Mouse (Mus musculus): ENCODE measurements around the gene Adam17. TPM values are rescaled to one million over a fixed set of nuclear protein-coding genes. Genes with fewer than 3 reads are reported as not detected.

The Adam17 gene
- polyA plus RNA-seq, 1 experiment from 2014 or later, result 22.4 TPM

DNA sequence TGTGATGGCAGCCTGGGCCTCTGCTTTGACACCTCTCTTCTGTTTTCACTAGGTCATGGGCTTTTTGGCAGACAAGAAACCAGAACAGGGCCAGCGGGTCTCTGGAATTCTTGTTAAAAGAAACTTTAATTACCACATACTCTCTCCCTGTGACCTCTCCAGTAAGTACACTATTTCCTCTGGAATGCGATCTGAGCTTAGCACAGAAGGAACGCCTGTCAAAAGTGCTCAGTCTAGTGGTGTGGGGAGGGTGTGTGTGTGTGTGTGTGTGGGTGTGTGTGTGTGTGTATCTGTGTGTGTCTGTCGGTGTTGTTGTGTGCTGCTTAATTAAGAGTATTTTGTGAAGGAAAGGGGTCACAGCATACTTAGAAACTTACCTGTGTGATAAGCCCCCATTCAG is 66.7 kb downstream of the Adam17 start:
- H3K9ac ChIP-seq (replicated peaks; ENCODE audit: low read length), result no peak overlapping the region
- no peaks in the 10 kb centered on the region for H3K4me1 ChIP-seq (ENCODE audit: control insufficient read depth, insufficient read depth, low read length)
- ATAC-seq (ENCODE audit: low FRiP score, low TSS enrichment) (no peak), DNase-seq (no peak)
- H3K4me3 ChIP-seq (replicated peaks; ENCODE audit: low read depth, low read length), result no peak overlapping the region
- H3K9me3 ChIP-seq (ENCODE audit: control insufficient read depth, low read length), result no peaks in the 10 kb centered on the region
- H3K4me2 ChIP-seq (ENCODE audit: low read length), result no peak overlapping the region
- 93% methylated on average over 4 of the region's 4 CpGs for WGBS
- H3K27me3 ChIP-seq (ENCODE audit: control insufficient read depth, insufficient read depth, low read length), result no peaks in the 10 kb centered on the region
- no peak overlapping the region for H3K27ac ChIP-seq (replicated peaks; ENCODE audit: low read depth, low read length)
- H3K36me3 ChIP-seq (ENCODE audit: control insufficient read depth, insufficient read depth, low read length), result peaks cover 96% of the 10 kb centered on the region

- DNase-seq (no peak), ATAC-seq (ENCODE audit: low FRiP score, low TSS enrichment) (no peak)
- Histone ChIP-seq H3K4me1 (ENCODE audit: control insufficient read depth, insufficient read depth, low read length) (no peaks in the 10 kb centered on the region), H3K9me3 (ENCODE audit: control insufficient read depth, low read length) (no peaks in the 10 kb centered on the region), H3K27me3 (ENCODE audit: control insufficient read depth, insufficient read depth, low read length) (no peaks in the 10 kb centered on the region), H3K36me3 (ENCODE audit: control insufficient read depth, insufficient read depth, low read length) (peaks cover 94% of the 10 kb centered on the region), H3K9ac (replicated peaks; ENCODE audit: low read length) (no peak overlapping the region), H3K27ac (replicated peaks; ENCODE audit: low read depth, low read length) (no peak overlapping the region), H3K4me2 (ENCODE audit: low read length) (no peak overlapping the region), H3K4me3 (replicated peaks; ENCODE audit: low read depth, low read length) (no peak overlapping the region)
- WGBS, result 98% methylated on average over 4 of the region's 4 CpGs
These were observed 67.7 kb downstream of the Adam17 start for GRCm38 (mm10) chr12:21305741-21306140.

DNA sequence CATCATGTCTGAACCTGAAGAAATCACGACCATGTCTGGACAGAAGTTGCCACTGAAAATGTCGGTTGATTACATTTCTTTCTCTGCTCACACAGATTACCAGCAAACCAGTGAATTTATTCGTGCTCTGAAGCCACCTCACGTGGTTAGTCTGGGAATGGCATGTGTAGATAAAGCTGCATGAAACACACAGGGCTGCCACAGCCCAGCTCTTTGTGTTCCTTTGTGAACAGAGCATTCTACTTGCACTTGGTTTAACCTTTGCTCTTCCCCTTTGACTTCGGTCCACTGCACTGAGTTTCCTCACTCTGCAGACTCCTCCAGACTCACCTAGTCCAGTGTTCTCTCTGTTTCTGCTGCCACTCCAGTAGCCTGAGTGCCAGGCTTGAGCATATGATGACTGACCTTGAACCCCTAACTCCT is 71.1 kb downstream of the Adam17 start:
- ATAC-seq (ENCODE audit: low FRiP score, low TSS enrichment) (no peak), DNase-seq (no peak)
- Histone ChIP-seq H3K9ac (replicated peaks; ENCODE audit: low read length) (no peak overlapping the region), H3K27me3 (ENCODE audit: control insufficient read depth, insufficient read depth, low read length) (no peaks in the 10 kb centered on the region), H3K4me2 (ENCODE audit: low read length) (no peak overlapping the region), H3K36me3 (ENCODE audit: control insufficient read depth, insufficient read depth, low read length) (peaks cover 92% of the 10 kb centered on the region), H3K4me1 (ENCODE audit: control insufficient read depth, insufficient read depth, low read length) (no peaks in the 10 kb centered on the region), H3K27ac (replicated peaks; ENCODE audit: low read depth, low read length) (no peak overlapping the region), H3K4me3 (replicated peaks; ENCODE audit: low read depth, low read length) (no peak overlapping the region), H3K9me3 (ENCODE audit: control insufficient read depth, low read length) (no peaks in the 10 kb centered on the region)
- WGBS, result 83% methylated on average over 5 of the region's 5 CpGs

- ATAC-seq (ENCODE audit: low FRiP score, low TSS enrichment) (no peak), DNase-seq (no peak)
- Histone ChIP-seq H3K9me3 (ENCODE audit: control insufficient read depth, low read length) (no peaks in the 10 kb centered on the region), H3K4me3 (replicated peaks; ENCODE audit: low read depth, low read length) (no peak overlapping the region), H3K4me1 (ENCODE audit: control insufficient read depth, insufficient read depth, low read length) (no peaks in the 10 kb centered on the region), H3K4me2 (ENCODE audit: low read length) (no peak overlapping the region), H3K27ac (replicated peaks; ENCODE audit: low read depth, low read length) (no peak overlapping the region), H3K9ac (replicated peaks; ENCODE audit: low read length) (no peak overlapping the region), H3K27me3 (ENCODE audit: control insufficient read depth, insufficient read depth, low read length) (no peaks in the 10 kb centered on the region), H3K36me3 (ENCODE audit: control insufficient read depth, insufficient read depth, low read length) (peaks cover 93% of the 10 kb centered on the region)
- WGBS, result 94% methylated on average over 8 of the region's 8 CpGs
These were observed 71.5 kb downstream of the Adam17 start for GRCm38 (mm10) chr12:21301932-21302331.

DNA sequence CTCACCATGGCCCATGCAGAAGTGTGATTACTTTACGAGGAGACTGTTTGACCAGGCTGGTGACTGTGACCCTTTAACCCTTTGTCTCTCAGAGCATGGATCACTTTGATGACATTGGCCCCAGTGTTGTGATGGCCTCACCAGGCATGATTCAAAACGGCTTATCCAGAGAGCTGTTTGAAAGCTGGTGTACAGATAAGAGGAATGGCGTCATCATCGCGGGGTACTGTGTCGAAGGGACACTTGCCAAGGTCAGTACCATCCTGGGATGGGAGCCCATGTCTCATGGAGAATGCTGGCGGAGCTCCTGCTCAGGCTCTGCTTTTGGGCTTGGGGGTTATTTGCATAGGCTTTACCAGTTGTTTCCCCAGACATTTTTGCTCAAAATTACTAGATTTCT is 72.1 kb downstream of the Adam17 start:
- H3K4me2 ChIP-seq (ENCODE audit: low read length), result no peak overlapping the region
- H3K27me3 ChIP-seq (ENCODE audit: control insufficient read depth, insufficient read depth, low read length), result no peaks in the 10 kb centered on the region
- no peak overlapping the region for H3K9ac ChIP-seq (replicated peaks; ENCODE audit: low read length)
- H3K4me1 ChIP-seq (ENCODE audit: control insufficient read depth, insufficient read depth, low read length), result no peaks in the 10 kb centered on the region
- WGBS, result 93% methylated on average over 7 of the region's 7 CpGs
- H3K4me3 ChIP-seq (replicated peaks; ENCODE audit: low read depth, low read length), result no peak overlapping the region
- no peak for ATAC-seq (ENCODE audit: low FRiP score, low TSS enrichment)
- H3K9me3 ChIP-seq (ENCODE audit: control insufficient read depth, low read length), result no peaks in the 10 kb centered on the region
- peaks cover 93% of the 10 kb centered on the region for H3K36me3 ChIP-seq (ENCODE audit: control insufficient read depth, insufficient read depth, low read length)
- no peak for DNase-seq
- H3K27ac ChIP-seq (replicated peaks; ENCODE audit: low read depth, low read length), result no peak overlapping the region

DNA sequence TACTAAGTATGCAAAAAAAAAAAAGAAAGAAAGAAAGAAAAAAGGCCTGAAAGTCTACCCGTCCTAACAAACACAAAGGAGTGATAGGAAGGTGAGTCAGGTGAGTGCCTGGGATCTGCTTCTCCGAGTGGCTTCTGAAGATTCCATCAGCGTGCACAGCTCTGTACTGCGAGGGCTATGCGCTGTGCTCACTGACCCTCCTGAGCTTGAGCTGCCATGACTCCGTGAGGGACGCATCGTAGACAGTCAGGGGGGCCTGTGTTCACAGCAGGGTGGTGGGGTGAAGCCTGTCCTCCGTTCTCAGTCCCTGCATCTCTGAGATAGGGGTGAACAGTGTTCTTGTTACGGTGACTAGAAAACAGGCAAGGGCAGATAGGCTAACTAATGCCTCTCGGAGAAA is 74.6 kb downstream of the Adam17 start:
- Histone ChIP-seq H3K9me3 (ENCODE audit: control insufficient read depth, low read length) (no peaks in the 10 kb centered on the region), H3K36me3 (ENCODE audit: control insufficient read depth, insufficient read depth, low read length) (peaks cover 95% of the 10 kb centered on the region), H3K27me3 (ENCODE audit: control insufficient read depth, insufficient read depth, low read length) (no peaks in the 10 kb centered on the region), H3K27ac (replicated peaks; ENCODE audit: low read depth, low read length) (no peak overlapping the region), H3K4me3 (replicated peaks; ENCODE audit: low read depth, low read length) (no peak overlapping the region), H3K4me2 (ENCODE audit: low read length) (no peak overlapping the region), H3K9ac (replicated peaks; ENCODE audit: low read length) (no peak overlapping the region), H3K4me1 (ENCODE audit: control insufficient read depth, insufficient read depth, low read length) (no peaks in the 10 kb centered on the region)
- ATAC-seq (ENCODE audit: low FRiP score, low TSS enrichment), result no peak
- WGBS, result 95% methylated on average over 11 of the region's 11 CpGs
- no peak for DNase-seq

DNA sequence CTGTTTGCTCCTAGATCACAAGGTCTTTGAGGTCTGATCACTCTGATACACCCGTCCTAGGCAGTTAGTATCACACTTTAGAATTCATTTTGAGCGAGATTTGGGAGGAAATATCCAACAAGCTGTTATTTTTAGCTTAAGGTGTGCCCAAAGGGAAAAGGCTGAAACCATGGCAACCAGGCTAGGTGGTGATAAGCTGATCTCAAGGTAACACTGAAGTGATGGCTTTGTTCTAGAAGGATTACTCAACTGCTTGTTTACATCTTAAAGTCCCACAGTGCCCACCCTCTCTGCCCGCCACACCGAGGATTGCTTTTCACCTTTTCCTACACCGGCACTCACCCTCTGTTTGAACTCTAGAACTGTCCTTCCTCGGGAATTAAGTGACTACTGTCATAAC is 83.8 kb downstream of the Adam17 start:
- H3K36me3 ChIP-seq (ENCODE audit: control insufficient read depth, insufficient read depth, low read length), result peaks cover 56% of the 10 kb centered on the region
- ATAC-seq (ENCODE audit: low FRiP score, low TSS enrichment) (no peak), DNase-seq (no peak)
- H3K27me3 ChIP-seq (ENCODE audit: control insufficient read depth, insufficient read depth, low read length), result no peaks in the 10 kb centered on the region
- no peak overlapping the region for H3K27ac ChIP-seq (replicated peaks; ENCODE audit: low read depth, low read length)
- H3K9ac ChIP-seq (replicated peaks; ENCODE audit: low read length), result no peak overlapping the region
- no peak overlapping the region for H3K4me3 ChIP-seq (replicated peaks; ENCODE audit: low read depth, low read length)
- peaks cover 20% of the 10 kb centered on the region for H3K4me1 ChIP-seq (ENCODE audit: control insufficient read depth, insufficient read depth, low read length)
- H3K4me2 ChIP-seq (ENCODE audit: low read length), result no peak overlapping the region
- H3K9me3 ChIP-seq (ENCODE audit: control insufficient read depth, low read length), result no peaks in the 10 kb centered on the region
- WGBS, result 90% methylated on average over 6 of the region's 6 CpGs

- DNase-seq (no peak), ATAC-seq (ENCODE audit: low FRiP score, low TSS enrichment) (no peak)
- no peak overlapping the region for H3K4me2 ChIP-seq (ENCODE audit: low read length)
- 95% methylated on average over 3 of the region's 3 CpGs for WGBS
- no peak overlapping the region for H3K4me3 ChIP-seq (replicated peaks; ENCODE audit: low read depth, low read length)
- H3K27me3 ChIP-seq (ENCODE audit: control insufficient read depth, insufficient read depth, low read length), result no peaks in the 10 kb centered on the region
- H3K27ac ChIP-seq (replicated peaks; ENCODE audit: low read depth, low read length), result no peak overlapping the region
- no peak overlapping the region for H3K9ac ChIP-seq (replicated peaks; ENCODE audit: low read length)
- peaks cover 20% of the 10 kb centered on the region for H3K4me1 ChIP-seq (ENCODE audit: control insufficient read depth, insufficient read depth, low read length)
- H3K9me3 ChIP-seq (ENCODE audit: control insufficient read depth, low read length), result no peaks in the 10 kb centered on the region
- peaks cover 48% of the 10 kb centered on the region for H3K36me3 ChIP-seq (ENCODE audit: control insufficient read depth, insufficient read depth, low read length)
These were observed 84.6 kb downstream of the Adam17 start for GRCm38 (mm10) chr12:21288716-21289395.

Measured in midbrain, embryonic 14.5 days (tissue).